In the genomic region with DNA sequence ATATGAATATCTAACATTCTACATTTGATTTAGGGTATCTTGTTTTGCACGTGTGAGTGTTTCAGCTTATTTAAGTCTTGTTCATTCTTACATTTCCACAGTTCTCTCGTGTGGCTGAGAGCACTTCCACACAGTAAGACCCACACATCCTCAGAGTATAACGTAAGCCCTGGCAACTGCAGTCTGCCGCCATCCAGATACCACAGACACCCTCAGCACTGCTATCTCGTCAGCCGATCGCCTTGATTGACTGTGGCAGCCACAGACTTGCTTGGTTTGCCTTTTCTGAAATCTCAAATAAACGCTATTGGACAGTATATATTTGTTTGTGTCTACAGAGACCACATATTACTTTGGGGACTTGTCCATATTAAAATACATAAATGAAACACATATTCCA, we compare ENCODE assay signal across 12 mouse cellular contexts.
"Had no signal": no experiment of that assay in that cellular context is flagged by ENCODE, and none has a peak within 500 bp of the region (broad histone marks: within the 10 kb centered on the region; RNA-seq: fewer than 3 reads in every experiment).

No protein-coding gene starts in this region.

- ATAC-seq: liver, postnatal 0 days; lung, postnatal 0 days; midbrain, embryonic 15.5 days had no signal

- DNase-seq: kidney, adult 2 months; kidney, postnatal 25 days; layer of hippocampus, adult 9-11 months; left cerebral cortex, postnatal 4 days; liver, postnatal 0 days; lung, embryonic 14.5 days; right cerebral cortex, postnatal 4 days; thymus, adult 2 months; thymus, postnatal 14 days; thymus, postnatal 4 days had no signal
